Comparison of ENCODE assay signal across 8 mouse cellular contexts in genomic region chr6:91684831-91685532, GRCm38 (mm10). TPM values are rescaled to one million over a fixed set of nuclear protein-coding genes. Genes with fewer than 3 reads are reported as not detected.
DNase-seq lines count a peak whose midpoint lies in the region; ATAC-seq and TF ChIP-seq lines count a peak whose summit lies in the region.

No protein-coding gene starts in this region.

- H3K4me1 ChIP-seq in hindbrain, embryonic 13.5 days (replicated peaks) = peaks cover 56% of the 10 kb centered on the region
- H3K4me1 ChIP-seq in liver, adult 2 months (ENCODE audit: control insufficient read depth, insufficient read depth, low read length) = peaks cover 20% of the 10 kb centered on the region
- peaks cover 36% of the 10 kb centered on the region for H3K4me1 ChIP-seq in midbrain, embryonic 16.5 days (ENCODE audit: control insufficient read depth, insufficient read depth, low read length)

- H3K27me3 ChIP-seq in hindbrain, embryonic 13.5 days = no peaks in the 10 kb centered on the region
- no peaks in the 10 kb centered on the region for H3K27me3 ChIP-seq in liver, adult 2 months (ENCODE audit: control insufficient read depth, insufficient read depth, low read length)
- no peaks in the 10 kb centered on the region for H3K27me3 ChIP-seq in midbrain, embryonic 16.5 days (ENCODE audit: control insufficient read depth, insufficient read depth, low read depth, low read length)

- peaks cover 30% of the 10 kb centered on the region for H3K79me2 ChIP-seq in liver, adult 2 months (ENCODE audit: control insufficient read depth, insufficient read depth, low read length)

- DNase-seq in right cerebral cortex, adult 18-20 months = peak; percentile 39
- DNase-seq in right cerebral cortex, postnatal 36 days (ENCODE audit: low spot score in 2 of 2) = no peak
- peak; percentile 63 for DNase-seq in cerebellum, adult 9-10 months
- peak; percentile 77 for DNase-seq in gastrocnemius, adult 18-20 months (ENCODE audit: low spot score)
- no peak for DNase-seq in liver, adult 2 months (ENCODE audit: extremely low read depth, low read depth, low spot score)
- DNase-seq in thymus, postnatal 36 days = peak; percentile 38 to 43

- H3K27ac ChIP-seq in hindbrain, embryonic 13.5 days = peak overlapping the region; percentile 98
- H3K27ac ChIP-seq in liver, adult 2 months (replicated peaks; ENCODE audit: insufficient read depth, low read depth, low read length) = peak overlapping the region; percentile 84; the same call in 1 of the 2 replicates
- peak overlapping the region; percentile 99 for H3K27ac ChIP-seq in midbrain, embryonic 16.5 days (ENCODE audit: low read length)

- no peak for TF ChIP-seq CTCF in liver, adult 2 months (IDR thresholded peaks at IDR 0.05; ENCODE audit: low read depth, low read length)

- no peaks in the 10 kb centered on the region for H3K36me3 ChIP-seq in hindbrain, embryonic 13.5 days
- H3K36me3 ChIP-seq in liver, adult 2 months (ENCODE audit: control insufficient read depth, insufficient read depth, low read length) = no peaks in the 10 kb centered on the region
- no peaks in the 10 kb centered on the region for H3K36me3 ChIP-seq in midbrain, embryonic 16.5 days (ENCODE audit: control insufficient read depth, insufficient read depth, low read length)

- H3K4me2 ChIP-seq in hindbrain, embryonic 13.5 days = peak overlapping the region; percentile 90
- peak overlapping the region; percentile 94 for H3K4me2 ChIP-seq in midbrain, embryonic 16.5 days (ENCODE audit: low read length)

- H3K9me3 ChIP-seq in hindbrain, embryonic 13.5 days = no peaks in the 10 kb centered on the region
- H3K9me3 ChIP-seq in midbrain, embryonic 16.5 days (replicated peaks; ENCODE audit: control insufficient read depth, low read length, poor library complexity, severe bottlenecking) = no peaks in the 10 kb centered on the region

- H3K4me3 ChIP-seq in hindbrain, embryonic 13.5 days = peak overlapping the region; percentile 97
- peak overlapping the region; percentile 79 for H3K4me3 ChIP-seq in liver, adult 2 months (ENCODE audit: insufficient read depth, low read depth, low read length)
- peak overlapping the region; percentile 94 for H3K4me3 ChIP-seq in midbrain, embryonic 16.5 days (ENCODE audit: low read depth, low read length)

- no peak for TF ChIP-seq POLR2A in liver, adult 2 months (IDR thresholded peaks at IDR 0.05; ENCODE audit: extremely low read depth, insufficient read depth, low read length)

- peak overlapping the region; percentile 98 for H3K9ac ChIP-seq in hindbrain, embryonic 13.5 days
- peak overlapping the region; percentile 98 for H3K9ac ChIP-seq in liver, adult 2 months (ENCODE audit: low read depth, low read length)
- H3K9ac ChIP-seq in midbrain, embryonic 16.5 days (ENCODE audit: low read depth, low read length) = peak overlapping the region; percentile 99

- ATAC-seq in hindbrain, embryonic 13.5 days (ENCODE audit: low FRiP score) = no peak
- ATAC-seq in midbrain, embryonic 16.5 days = peak; percentile 6

- 12% methylated on average over 17 of the region's 17 CpGs for WGBS in hindbrain, embryonic 13.5 days
- 30% methylated on average over 17 of the region's 17 CpGs for WGBS in liver, adult 2 months
- 18% methylated on average over 17 of the region's 17 CpGs for WGBS in midbrain, embryonic 16.5 days

RNA-seq across cellular contexts. Expression of gene Slc6a6, which starts 1.1 kb away (rescaled TPM):
- 10 to 100 TPM; 51.2 to 80.6 TPM for total RNA-seq in gastrocnemius, adult 18-20 months (2021)
- 91.0 and 98.3 TPM in 2 replicates for polyA plus RNA-seq in hindbrain, embryonic 13.5 days (2015; fragmentation: Nextera tagmentation; extraction: Ambion mirVana)
- total RNA-seq in liver, adult 2 months (2014; rRNA removed) = 34.8 and 66.5 TPM in 2 replicates
- 89.0 and 96.5 TPM in 2 replicates for polyA plus RNA-seq in liver, adult 2 months (2012; rRNA removed)
- polyA plus RNA-seq in midbrain, embryonic 16.5 days (2015; fragmentation: Nextera tagmentation; extraction: Ambion mirVana) = 117 and 125 TPM in 2 replicates

Comparison
In these comparisons a context has a peak if more than half of its experiments do, and no peak if none do; other contexts are left out.
1. DNase-seq: peak in right cerebral cortex, adult 18-20 months (single experiment), cerebellum, adult 9-10 months (single experiment), gastrocnemius, adult 18-20 months (single experiment) and thymus, postnatal 36 days (2 of 2); none in right cerebral cortex, postnatal 36 days (0 of 2) and liver, adult 2 months (single experiment).
2. Peak in every context shown above with its lines, with median percentiles within 50 percentile points of each other: H3K27ac ChIP-seq, H3K4me3 ChIP-seq and H3K9ac ChIP-seq.